Mouse (Mus musculus): ENCODE data around the gene Stpg4. TPM values are rescaled to one million over a fixed set of nuclear protein-coding genes. Genes with fewer than 3 reads are reported as not detected.

Gene Stpg4
- polyA plus RNA-seq, 1 experiment from 2014 or later = not detected

DNA sequence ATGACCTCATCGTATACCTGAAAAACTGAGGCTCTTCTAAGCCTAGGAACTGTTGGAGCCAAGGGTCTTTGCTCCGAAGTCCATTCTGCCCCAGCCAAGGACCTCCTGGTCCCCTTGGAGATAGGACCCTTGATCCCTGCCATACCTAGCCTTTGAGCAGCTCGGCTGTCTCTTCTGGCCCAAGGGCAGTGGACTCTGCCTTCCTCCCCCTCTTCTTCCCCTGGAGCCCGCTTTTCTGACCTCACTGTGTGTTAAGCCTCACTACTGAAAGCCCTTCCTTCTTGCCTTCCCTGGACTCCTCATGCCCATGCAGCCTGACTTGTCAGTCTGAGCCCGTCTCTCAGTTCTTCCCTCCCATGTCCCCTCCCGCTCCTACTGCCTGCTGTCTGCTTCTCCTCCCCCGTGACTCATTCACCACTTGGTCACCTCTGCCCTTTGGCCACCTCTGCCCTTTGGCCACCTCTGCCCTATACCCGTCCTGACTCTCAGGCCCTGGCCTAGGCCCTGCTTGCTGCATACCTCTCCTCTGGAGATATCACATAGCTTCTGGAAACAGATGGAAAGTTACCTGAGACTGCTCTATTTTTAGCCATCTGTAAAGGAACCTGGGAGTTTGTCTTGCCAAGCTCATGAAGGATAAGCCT lies 84.4 kb downstream of the Stpg4 start:
- H3K4me2 ChIP-seq (replicated peaks) = no peak overlapping the region
- no peak overlapping the region for H3K9ac ChIP-seq (replicated peaks)
- no peaks in the 10 kb centered on the region for H3K27me3 ChIP-seq
- no peak for ATAC-seq (replicated peaks)
- 81% methylated on average over 8 of the region's 8 CpGs for WGBS
- H3K4me3 ChIP-seq = no peak overlapping the region
- H3K9me3 ChIP-seq = no peaks in the 10 kb centered on the region
- no peaks in the 10 kb centered on the region for H3K4me1 ChIP-seq
- no peak overlapping the region for H3K27ac ChIP-seq (replicated peaks)
- no peaks in the 10 kb centered on the region for H3K36me3 ChIP-seq

Other genes with a start within 250 kb of the Stpg4 start
- gene Mcfd2, start 161.8 kb downstream of the Stpg4 start, polyA plus RNA-seq (2015; fragmentation: Nextera tagmentation; extraction: Ambion mirVana) = 53.3 and 53.8 TPM in 2 replicates
- 4.5 and 4.8 TPM in 2 replicates for gene Ttc7, start 144.9 kb downstream of the Stpg4 start, polyA plus RNA-seq (2015; fragmentation: Nextera tagmentation; extraction: Ambion mirVana)
- gene Calm2, start 19.2 kb upstream of the Stpg4 start, polyA plus RNA-seq (2015; fragmentation: Nextera tagmentation; extraction: Ambion mirVana) = 1,787 and 1,813 TPM in 2 replicates
- 1.7 and 1.9 TPM in 2 replicates for gene Epcam, start 208.2 kb upstream of the Stpg4 start, polyA plus RNA-seq (2015; fragmentation: Nextera tagmentation; extraction: Ambion mirVana)
- 73.1 and 77.9 TPM in 2 replicates for gene Msh2, start 244.6 kb upstream of the Stpg4 start, polyA plus RNA-seq (2015; fragmentation: Nextera tagmentation; extraction: Ambion mirVana)

All from forebrain, embryonic 15.5 days (tissue).